Mouse (Mus musculus): Measurements from ENCODE around the gene Jam2. TPM values are rescaled to one million over a fixed set of nuclear protein-coding genes. Genes with fewer than 3 reads are reported as not detected.
A peak's percentile ranks its signal among the peaks of the same experiment; 100 is the strongest.

Jam2 gene
- polyA plus RNA-seq, 1 experiment from 2014 or later = 6.3 TPM

GRCm38 (mm10) chr16:84835823-84836743, 62.2 kb downstream of the Jam2 start:
- WGBS = 4% methylated on average over 27 of the region's 29 CpGs
- peak overlapping the region; percentile 84 for H3K4me2 ChIP-seq (replicated peaks; ENCODE audit: low read depth)
- DNase-seq (ENCODE audit: low spot score) (peak; percentile 68), ATAC-seq (ENCODE audit: low FRiP score, low TSS enrichment) (peak; percentile 19)
- no peaks in the 10 kb centered on the region for H3K27me3 ChIP-seq (ENCODE audit: control insufficient read depth, insufficient read depth, low read length)
- peak overlapping the region; percentile 100 for H3K9ac ChIP-seq (ENCODE audit: low read length)
- TF ChIP-seq CTCF (IDR thresholded peaks at IDR 0.05; ENCODE audit: low read depth) = no peak
- no peak for TF ChIP-seq EP300 (optimal IDR thresholded peaks at IDR 0.05)
- H3K4me3 ChIP-seq (ENCODE audit: low read depth, low read length) = peak overlapping the region; percentile 88
- H3K36me3 ChIP-seq (ENCODE audit: control insufficient read depth, insufficient read depth, low read length) = peaks cover 4% of the 10 kb centered on the region
- H3K4me1 ChIP-seq (replicated peaks; ENCODE audit: control insufficient read depth, insufficient read depth) = no peaks in the 10 kb centered on the region
- H3K9me3 ChIP-seq (ENCODE audit: control insufficient read depth, low read length) = no peaks in the 10 kb centered on the region
- H3K27ac ChIP-seq (replicated peaks) = peak overlapping the region; percentile 100

- no peak for TF ChIP-seq EP300 (optimal IDR thresholded peaks at IDR 0.05)
- no peak for TF ChIP-seq CTCF (IDR thresholded peaks at IDR 0.05; ENCODE audit: low read depth)
- ATAC-seq (ENCODE audit: low FRiP score, low TSS enrichment) = no peak
- 62% methylated on average over 2 of the region's 2 CpGs for WGBS
Observed at GRCm38 (mm10) chr16:84838576-84838975, 64.7 kb downstream of the Jam2 start.

DNA sequence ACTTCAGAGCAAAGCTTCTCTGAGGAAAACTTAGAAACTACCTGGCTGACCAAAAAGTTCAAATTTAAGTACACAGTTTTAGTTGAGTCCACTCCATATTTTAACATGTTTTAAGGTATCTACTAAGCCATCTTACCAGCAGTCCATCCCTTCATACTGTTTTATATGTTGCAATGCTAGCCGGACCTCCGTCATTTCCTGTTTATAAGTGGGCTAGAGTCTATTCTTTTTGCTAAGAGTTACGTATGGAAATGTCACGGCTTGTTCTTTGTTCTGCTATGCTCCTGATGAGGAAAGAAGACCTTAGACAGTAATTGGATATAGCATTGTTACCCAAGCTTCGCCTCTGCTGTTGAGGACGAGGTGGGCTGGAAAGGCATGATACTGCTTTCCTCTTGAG, 79.6 kb downstream of the Jam2 start:
- Histone ChIP-seq H3K9me3 (ENCODE audit: control insufficient read depth, low read length) (no peaks in the 10 kb centered on the region), H3K4me2 (replicated peaks; ENCODE audit: low read depth) (no peak overlapping the region), H3K4me3 (ENCODE audit: low read depth, low read length) (no peak overlapping the region), H3K27ac (replicated peaks) (no peak overlapping the region), H3K36me3 (ENCODE audit: control insufficient read depth, insufficient read depth, low read length) (peaks cover 27% of the 10 kb centered on the region), H3K9ac (ENCODE audit: low read length) (no peak overlapping the region), H3K27me3 (ENCODE audit: control insufficient read depth, insufficient read depth, low read length) (no peaks in the 10 kb centered on the region), H3K4me1 (replicated peaks; ENCODE audit: control insufficient read depth, insufficient read depth) (no peaks in the 10 kb centered on the region)
- WGBS = 92% methylated on average over 6 of the region's 6 CpGs
- DNase-seq (ENCODE audit: low spot score) = no peak
- TF ChIP-seq CTCF (IDR thresholded peaks at IDR 0.05; ENCODE audit: low read depth) (no peak), EP300 (optimal IDR thresholded peaks at IDR 0.05) (no peak)
- ATAC-seq (ENCODE audit: low FRiP score, low TSS enrichment) = no peak

More at GRCm38 (mm10) chr16:84838576-84838975, 64.7 kb downstream of the Jam2 start:
- H3K27me3 ChIP-seq (ENCODE audit: control insufficient read depth, insufficient read depth, low read length) = no peaks in the 10 kb centered on the region
- H3K9ac ChIP-seq (ENCODE audit: low read length) = no peak overlapping the region
- 0 out of 2 replicates have a peak, but pooled peaks cover 4% of the 10 kb centered on the region for H3K36me3 ChIP-seq (ENCODE audit: control insufficient read depth, insufficient read depth, low read length)
- H3K27ac ChIP-seq (replicated peaks) = no peak overlapping the region; the same call in 1 of the 2 replicates
- no peak overlapping the region for H3K4me2 ChIP-seq (replicated peaks; ENCODE audit: low read depth)
- H3K4me1 ChIP-seq (replicated peaks; ENCODE audit: control insufficient read depth, insufficient read depth) = no peaks in the 10 kb centered on the region
- no peak for DNase-seq (ENCODE audit: low spot score)
- H3K9me3 ChIP-seq (ENCODE audit: control insufficient read depth, low read length) = no peaks in the 10 kb centered on the region
- no peak overlapping the region for H3K4me3 ChIP-seq (ENCODE audit: low read depth, low read length)

DNA sequence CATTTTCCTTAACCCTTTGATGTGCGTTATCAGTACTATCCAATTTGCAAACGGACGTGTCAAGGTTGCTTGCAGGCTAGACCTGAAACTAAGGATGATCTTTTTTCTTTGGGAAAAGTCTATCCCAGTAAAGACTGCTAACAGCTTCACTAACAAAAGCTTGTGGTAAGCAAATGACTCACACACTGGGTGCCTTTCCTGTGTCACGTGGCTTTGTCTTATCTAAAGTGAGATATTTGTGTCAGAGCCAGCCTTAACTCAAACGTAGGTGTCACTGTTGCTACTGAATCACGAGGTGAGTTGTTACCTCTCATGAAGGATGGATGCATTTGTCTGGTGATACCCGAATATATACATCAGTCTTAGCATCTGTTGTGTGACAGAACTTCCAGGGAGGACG, 90.7 kb downstream of the Jam2 start:
- Histone ChIP-seq H3K4me3 (ENCODE audit: low read depth, low read length) (no peak overlapping the region), H3K36me3 (ENCODE audit: control insufficient read depth, insufficient read depth, low read length) (peaks cover 4% of the 10 kb centered on the region; the same call in 1 of the 2 replicates), H3K9me3 (ENCODE audit: control insufficient read depth, low read length) (no peaks in the 10 kb centered on the region), H3K27ac (replicated peaks) (no peak overlapping the region), H3K9ac (ENCODE audit: low read length) (no peak overlapping the region), H3K4me1 (replicated peaks; ENCODE audit: control insufficient read depth, insufficient read depth) (no peaks in the 10 kb centered on the region), H3K27me3 (ENCODE audit: control insufficient read depth, insufficient read depth, low read length) (no peaks in the 10 kb centered on the region), H3K4me2 (replicated peaks; ENCODE audit: low read depth) (no peak overlapping the region)
- DNase-seq (ENCODE audit: low spot score) (no peak), ATAC-seq (ENCODE audit: low FRiP score, low TSS enrichment) (no peak)
- TF ChIP-seq EP300 (optimal IDR thresholded peaks at IDR 0.05) = no peak
- TF ChIP-seq CTCF (IDR thresholded peaks at IDR 0.05; ENCODE audit: low read depth) = no peak
- 83% methylated on average over 8 of the region's 8 CpGs for WGBS

DNA sequence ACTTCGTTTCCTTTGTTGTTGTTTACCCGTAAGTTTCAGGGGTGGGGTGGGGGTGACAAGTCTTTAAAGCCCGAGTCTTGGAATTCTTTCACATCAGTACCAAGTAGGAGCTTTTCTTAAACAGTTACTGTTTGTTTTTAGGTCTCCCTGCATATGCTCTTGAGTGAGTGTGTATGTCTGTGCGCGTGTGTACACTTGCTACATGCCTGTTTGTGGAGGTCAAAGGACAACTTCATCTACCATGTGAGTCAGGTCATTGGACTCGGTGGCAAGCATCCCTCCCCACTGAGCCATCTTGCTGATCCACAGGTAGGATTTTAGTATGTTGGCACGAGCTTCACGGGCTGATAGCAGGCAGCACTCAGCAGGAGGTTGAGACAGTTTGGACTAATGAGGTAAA, 99.9 kb downstream of the Jam2 start:
- 79% methylated on average over 8 of the region's 8 CpGs for WGBS
- no peaks in the 10 kb centered on the region for H3K4me1 ChIP-seq (replicated peaks; ENCODE audit: control insufficient read depth, insufficient read depth)
- H3K9ac ChIP-seq (ENCODE audit: low read length) = no peak overlapping the region
- H3K9me3 ChIP-seq (ENCODE audit: control insufficient read depth, low read length) = no peaks in the 10 kb centered on the region
- ATAC-seq (ENCODE audit: low FRiP score, low TSS enrichment) (no peak), DNase-seq (ENCODE audit: low spot score) (no peak)
- H3K4me3 ChIP-seq (ENCODE audit: low read depth, low read length) = no peak overlapping the region
- H3K4me2 ChIP-seq (replicated peaks; ENCODE audit: low read depth) = no peak overlapping the region
- TF ChIP-seq EP300 (optimal IDR thresholded peaks at IDR 0.05) (no peak), CTCF (IDR thresholded peaks at IDR 0.05; ENCODE audit: low read depth) (no peak)
- H3K27me3 ChIP-seq (ENCODE audit: control insufficient read depth, insufficient read depth, low read length) = no peaks in the 10 kb centered on the region
- H3K27ac ChIP-seq (replicated peaks) = no peak overlapping the region
- H3K36me3 ChIP-seq (ENCODE audit: control insufficient read depth, insufficient read depth, low read length) = no peaks in the 10 kb centered on the region
